Mouse (Mus musculus) liver, postnatal 0 days (tissue): ENCODE measurements around the gene Mgll.

Experiments
- CTCF ChIP-seq: sonication (generic); IDR thresholded peaks from 2 replicates; pipeline ENCODE4 v1.5.1; 2016; ENCODE audit warnings: antibody characterized with exemption, low read depth
- EP300 ChIP-seq: IDR thresholded peaks from 2 replicates; pipeline ENCODE4 v1.6.1; 2016; ENCODE audit warnings: antibody characterized with exemption, low read depth, mild to moderate bottlenecking

GRCm38 (mm10) chr6:88732643-88733613, 8.7 kb downstream of the Mgll start:
- no peak for TF ChIP-seq EP300
- no peak for TF ChIP-seq CTCF
